Mouse (Mus musculus) limb, embryonic 11.5 days (tissue): ENCODE data around the gene Suds3. TPM values are rescaled to one million over a fixed set of nuclear protein-coding genes. Genes with fewer than 3 reads are reported as not detected.

Source experiments
- ATAC-seq: fragments of 200-750 bp; cut with Nextera tagmentation; 2 replicates; pipeline ENCODE4 v1.8.0; 2017; ENCODE audit warnings: low read depth; ENCODE audit not compliant: insufficient number of reproducible peaks, low FRiP score, low TSS enrichment
- DNase-seq: peaks from one replicate; pipeline ENCODE4 v3.0.0-alpha.2; 2015; ENCODE audit warnings: low spot score
- H3K27ac ChIP-seq: fragments of 300-500 bp; sonication (generic); replicated peaks from 2 replicates; pipeline ENCODE4 v1.5.1; 2014; ENCODE audit warnings: low read depth, mild to moderate bottlenecking, low read length
- H3K27me3 ChIP-seq: fragments of 300-500 bp; sonication (generic); 2 replicates; pipeline ENCODE4 v1.6.1; 2014; ENCODE audit warnings: mild to moderate bottlenecking, low read length, mixed read lengths; ENCODE audit not compliant: control insufficient read depth, insufficient read depth
- H3K36me3 ChIP-seq: fragments of 300-500 bp; sonication (generic); 2 replicates; pipeline ENCODE4 v1.6.1; 2014; ENCODE audit warnings: mild to moderate bottlenecking, low read length, moderate library complexity, mixed read lengths; ENCODE audit not compliant: control insufficient read depth, insufficient read depth
- H3K4me1 ChIP-seq: fragments of 300-500 bp; sonication (generic); 2 replicates; pipeline ENCODE4 v1.6.1; 2014; ENCODE audit warnings: low read length, mixed read lengths; ENCODE audit not compliant: control insufficient read depth, insufficient read depth
- H3K4me2 ChIP-seq: fragments of 300-500 bp; sonication (generic); 2 replicates; pipeline ENCODE4 v1.6.1; 2014; ENCODE audit warnings: low read depth, mild to moderate bottlenecking, moderate library complexity; ENCODE audit not compliant: severe bottlenecking
- H3K4me3 ChIP-seq: fragments of 300-500 bp; sonication (generic); 2 replicates; pipeline ENCODE4 v1.5.1; 2014; ENCODE audit warnings: low read depth, low read length
- H3K9ac ChIP-seq: fragments of 300-500 bp; sonication (generic); 2 replicates; pipeline ENCODE4 v1.6.1; 2014; ENCODE audit warnings: mild to moderate bottlenecking, low read length
- H3K9me3 ChIP-seq: fragments of 300-500 bp; sonication (generic); 2 replicates; pipeline ENCODE4 v1.6.1; 2016; ENCODE audit warnings: low read length; ENCODE audit not compliant: control insufficient read depth
- WGBS: fragments of 180-500 bp; shearing (Covaris S2); extraction: QIAGEN DNeasy Blood & Tissue Kit; methylation state at CpG from one replicate; pipeline ENCODE4 v1.1.7; 2014; 5-methylcytosine and 5-hydroxymethylcytosine counted together
- polyA plus RNA-seq: library from polyadenylated mRNA; unstranded; fragments of >200 nt; fragmentation: Nextera tagmentation; extraction: Ambion mirVana; gene quantifications from 2 replicates; pipeline ENCODE4 v1.2.1, GENCODE M21; 2014

Gene Suds3
- polyA plus RNA-seq, 1 experiment from 2014 or later = 54.0 TPM

DNA sequence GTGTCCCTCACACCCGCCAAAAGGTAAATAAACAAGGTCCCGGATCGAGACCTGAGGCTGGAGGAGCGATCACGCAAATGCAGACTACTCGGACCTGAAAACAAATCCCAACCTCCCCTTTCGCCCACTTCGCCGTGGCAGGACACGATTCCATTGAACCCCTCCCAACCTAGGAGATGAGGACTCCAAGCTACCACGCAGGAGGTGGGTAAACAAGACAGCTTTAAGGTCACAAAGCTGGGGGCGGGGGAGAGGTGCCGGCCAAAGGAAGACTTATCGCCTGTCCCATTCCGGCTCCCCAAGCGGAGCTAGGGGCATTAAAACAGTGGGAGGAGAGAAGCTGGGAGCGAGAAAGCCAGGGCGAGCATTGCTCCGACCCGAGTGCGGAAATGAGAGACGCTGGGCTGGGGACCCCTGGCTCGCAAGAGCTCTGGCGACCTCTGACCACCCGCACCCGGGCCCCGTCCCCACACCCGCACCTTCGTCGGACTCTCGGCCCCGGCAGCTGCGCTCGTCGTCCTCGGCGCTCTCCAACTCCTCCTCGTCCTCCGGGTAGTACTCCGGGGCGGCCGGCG, 633 bp downstream of the Suds3 start:
- H3K4me3 ChIP-seq = peak overlapping the region; percentile 90
- H3K27me3 ChIP-seq = no peaks in the 10 kb centered on the region
- DNase-seq (peak; percentile 59), ATAC-seq (no peak)
- H3K36me3 ChIP-seq = no peaks in the 10 kb centered on the region
- peaks cover 2% of the 10 kb centered on the region; the same call in 1 of the 2 replicates for H3K4me1 ChIP-seq
- peak overlapping the region; percentile 47; the same call in 1 of the 2 replicates for H3K27ac ChIP-seq
- H3K4me2 ChIP-seq = peak overlapping the region; percentile 86
- WGBS = 0% methylated on average over 37 of the region's 43 CpGs
- H3K9me3 ChIP-seq = no peaks in the 10 kb centered on the region
- peak overlapping the region; percentile 78 for H3K9ac ChIP-seq

DNA sequence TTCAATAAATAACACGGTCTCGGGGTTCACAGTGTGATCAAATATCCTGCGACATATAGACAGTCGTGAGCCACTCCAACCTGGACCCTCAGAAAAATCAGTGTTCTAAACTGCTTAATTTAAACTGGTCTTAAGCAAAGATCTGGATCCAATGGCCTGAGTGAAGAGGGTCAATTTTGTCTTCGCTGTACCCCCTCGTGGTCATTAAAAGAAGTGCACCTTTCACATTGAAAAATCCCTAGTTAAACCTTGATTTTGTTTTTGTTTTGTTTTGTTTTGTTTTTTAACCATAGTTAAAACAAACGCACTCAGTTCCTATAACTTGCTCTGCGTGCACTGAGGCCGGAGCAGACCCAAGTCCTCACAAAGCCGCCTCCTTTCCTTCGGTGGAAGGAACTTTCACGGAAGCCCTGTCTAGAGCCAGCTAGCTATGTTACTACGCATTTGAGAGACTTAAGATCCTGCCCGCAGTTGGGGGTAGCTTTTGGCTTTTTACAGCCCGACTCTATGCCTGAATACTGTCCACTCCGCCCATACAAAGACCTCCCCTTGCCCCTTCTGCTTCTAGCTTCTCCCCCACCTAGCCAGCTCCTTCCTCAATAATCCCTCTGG, 1.2 kb downstream of the Suds3 start:
- Histone ChIP-seq H3K9me3 (no peaks in the 10 kb centered on the region), H3K27ac (no peak overlapping the region), H3K9ac (peak overlapping the region; percentile 78), H3K36me3 (no peaks in the 10 kb centered on the region), H3K4me2 (peak overlapping the region; percentile 86), H3K4me1 (peaks cover 2% of the 10 kb centered on the region; the same call in 1 of the 2 replicates), H3K4me3 (peak overlapping the region; percentile 90), H3K27me3 (no peaks in the 10 kb centered on the region)
- DNase-seq = no peak
- ATAC-seq = no peak
- 5% methylated on average over 16 of the region's 16 CpGs for WGBS

DNA sequence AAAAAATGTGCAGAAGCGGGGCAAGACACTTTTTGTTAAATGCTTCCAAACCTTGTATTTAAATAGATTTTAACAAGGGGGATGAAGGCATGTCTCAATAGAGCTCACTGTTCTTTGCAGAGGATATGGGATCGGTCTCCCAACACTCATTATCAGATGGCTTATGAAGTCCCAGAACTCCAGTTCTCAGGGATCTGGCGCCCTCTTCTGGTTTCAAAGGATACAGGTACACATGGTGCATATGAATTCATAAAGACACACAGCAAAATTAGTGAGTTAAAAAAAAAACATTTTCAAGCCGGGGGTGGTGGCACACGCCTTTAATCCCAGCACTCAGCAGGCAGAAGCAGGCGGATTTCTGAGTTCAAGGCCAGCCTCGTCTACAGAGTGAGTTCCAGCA, 2.6 kb downstream of the Suds3 start:
- DNase-seq (no peak), ATAC-seq (no peak)
- Histone ChIP-seq H3K4me3 (no peak overlapping the region), H3K27ac (no peak overlapping the region), H3K9me3 (no peaks in the 10 kb centered on the region), H3K4me1 (peaks cover 2% of the 10 kb centered on the region; the same call in 1 of the 2 replicates), H3K27me3 (no peaks in the 10 kb centered on the region), H3K36me3 (0 out of 2 replicates have a peak, but pooled peaks cover 2% of the 10 kb centered on the region), H3K9ac (no peak overlapping the region), H3K4me2 (no peak overlapping the region)
- 93% methylated on average over 7 of the region's 7 CpGs for WGBS

DNA sequence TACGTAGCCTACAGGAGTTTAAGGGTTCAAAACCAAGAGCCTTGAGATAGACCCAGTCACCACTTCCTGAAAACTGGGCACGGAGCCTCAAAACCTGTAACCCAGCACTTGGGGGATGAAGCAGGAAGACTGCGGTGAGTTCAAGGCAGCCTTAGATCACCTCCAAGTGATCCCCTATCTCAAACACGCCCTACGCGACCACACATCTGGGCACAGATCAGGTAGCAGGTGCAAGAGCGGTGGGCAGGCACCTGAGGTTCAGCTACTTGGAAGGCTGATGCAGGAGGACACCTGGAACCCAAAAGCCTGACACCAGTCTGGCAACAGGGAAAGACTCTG, 4.2 kb downstream of the Suds3 start:
- 94% methylated on average over 7 of the region's 7 CpGs for WGBS
- H3K27ac ChIP-seq = no peak overlapping the region
- no peaks in the 10 kb centered on the region for H3K9me3 ChIP-seq
- peaks cover 2% of the 10 kb centered on the region; the same call in 1 of the 2 replicates for H3K36me3 ChIP-seq
- no peak overlapping the region for H3K4me3 ChIP-seq
- DNase-seq = no peak
- H3K27me3 ChIP-seq = no peaks in the 10 kb centered on the region
- H3K9ac ChIP-seq = no peak overlapping the region
- H3K4me2 ChIP-seq = no peak overlapping the region
- no peak for ATAC-seq
- H3K4me1 ChIP-seq = peaks cover 2% of the 10 kb centered on the region; the same call in 1 of the 2 replicates

DNA sequence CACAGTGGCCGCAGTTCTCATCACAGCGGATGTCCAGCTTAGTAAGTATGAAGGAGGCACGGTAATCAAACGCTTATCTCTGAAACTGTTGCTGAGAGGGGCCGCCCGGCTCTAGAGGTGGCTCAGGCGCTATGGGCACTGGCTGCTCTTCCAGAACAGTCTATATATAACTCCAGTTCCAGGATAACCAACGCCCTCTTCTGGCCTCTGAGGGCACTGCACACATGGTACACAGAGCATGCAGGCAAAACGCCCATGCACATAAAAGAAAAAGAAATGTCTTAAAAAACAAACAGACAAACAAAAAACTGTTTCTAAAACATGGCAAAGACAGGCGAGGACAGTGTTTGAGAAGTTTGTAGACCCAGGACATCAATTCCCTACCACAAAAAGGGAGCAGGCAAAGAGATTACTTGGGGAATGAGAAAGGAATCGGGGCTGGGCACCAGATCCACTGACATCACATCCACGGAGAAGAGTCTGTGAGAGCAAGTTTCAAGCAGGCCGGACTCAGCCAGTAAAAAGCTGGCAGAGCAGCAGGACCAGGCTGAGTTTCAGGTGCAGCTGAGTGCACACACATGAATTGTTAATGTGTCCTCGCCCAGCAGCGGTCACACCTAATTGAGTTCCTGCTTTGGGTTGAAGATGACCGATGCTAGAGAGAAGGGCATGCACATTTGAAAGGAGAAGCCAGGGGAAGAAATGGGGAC, 4.7 kb downstream of the Suds3 start:
- no peaks in the 10 kb centered on the region for H3K27me3 ChIP-seq
- ATAC-seq (no peak), DNase-seq (no peak)
- 93% methylated on average over 16 of the region's 16 CpGs for WGBS
- H3K4me2 ChIP-seq = no peak overlapping the region
- H3K9me3 ChIP-seq = no peaks in the 10 kb centered on the region
- no peak overlapping the region for H3K4me3 ChIP-seq
- peaks cover 2% of the 10 kb centered on the region; the same call in 1 of the 2 replicates for H3K36me3 ChIP-seq
- peaks cover under 1% of the 10 kb centered on the region; the same call in 1 of the 2 replicates for H3K4me1 ChIP-seq
- H3K27ac ChIP-seq = no peak overlapping the region
- H3K9ac ChIP-seq = no peak overlapping the region

DNA sequence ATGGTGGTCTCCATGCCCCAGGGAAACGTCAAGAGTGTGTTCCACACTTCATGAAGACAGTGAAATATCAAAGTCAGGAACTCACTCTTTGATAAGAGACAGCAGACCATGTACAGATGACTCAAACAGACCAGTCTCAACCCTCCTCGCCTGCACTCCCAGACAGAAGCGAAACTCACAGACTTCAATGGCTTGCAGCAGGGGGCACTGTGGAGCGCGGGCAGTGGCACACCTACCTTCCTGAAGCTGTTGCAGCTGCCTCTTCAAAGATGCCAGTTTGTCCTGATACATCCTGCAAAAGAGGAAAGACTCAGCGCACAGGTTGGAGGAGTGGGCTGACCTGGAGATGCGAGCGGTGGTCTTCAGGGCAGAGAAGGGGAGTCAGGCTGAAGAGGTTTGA, 6.4 kb downstream of the Suds3 start:
- Histone ChIP-seq H3K4me1 (no peaks in the 10 kb centered on the region), H3K36me3 (peaks cover 8% of the 10 kb centered on the region), H3K27me3 (no peaks in the 10 kb centered on the region), H3K9ac (no peak overlapping the region), H3K9me3 (no peaks in the 10 kb centered on the region), H3K4me2 (no peak overlapping the region), H3K4me3 (no peak overlapping the region), H3K27ac (no peak overlapping the region)
- DNase-seq = no peak
- 90% methylated on average over 8 of the region's 8 CpGs for WGBS
- ATAC-seq = no peak

DNA sequence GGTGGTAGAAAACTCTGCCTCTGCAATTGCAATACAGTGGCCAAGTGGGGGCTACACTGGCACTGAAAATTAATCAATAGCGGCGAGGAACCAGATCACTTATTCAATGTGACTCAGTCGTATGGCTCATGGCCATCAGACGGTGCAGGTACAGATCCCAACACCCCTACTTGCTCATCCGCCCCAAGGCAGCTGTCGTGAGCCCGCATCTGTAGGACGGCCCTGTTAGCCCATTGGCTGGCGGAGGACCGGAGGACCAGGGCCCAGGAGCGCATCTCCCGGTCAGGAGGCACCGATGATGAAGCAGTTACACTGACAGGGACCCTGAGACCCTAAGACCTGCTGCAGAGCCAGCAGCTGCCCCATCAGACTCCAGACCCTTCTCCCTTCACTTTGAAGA, 7.2 kb downstream of the Suds3 start:
- H3K4me2 ChIP-seq = no peak overlapping the region
- 97% methylated on average over 13 of the region's 13 CpGs for WGBS
- no peaks in the 10 kb centered on the region for H3K27me3 ChIP-seq
- peaks cover 13% of the 10 kb centered on the region for H3K36me3 ChIP-seq
- no peaks in the 10 kb centered on the region for H3K4me1 ChIP-seq
- no peak overlapping the region for H3K9ac ChIP-seq
- DNase-seq (no peak), ATAC-seq (no peak)
- H3K4me3 ChIP-seq = no peak overlapping the region
- H3K9me3 ChIP-seq = no peaks in the 10 kb centered on the region
- no peak overlapping the region for H3K27ac ChIP-seq

DNA sequence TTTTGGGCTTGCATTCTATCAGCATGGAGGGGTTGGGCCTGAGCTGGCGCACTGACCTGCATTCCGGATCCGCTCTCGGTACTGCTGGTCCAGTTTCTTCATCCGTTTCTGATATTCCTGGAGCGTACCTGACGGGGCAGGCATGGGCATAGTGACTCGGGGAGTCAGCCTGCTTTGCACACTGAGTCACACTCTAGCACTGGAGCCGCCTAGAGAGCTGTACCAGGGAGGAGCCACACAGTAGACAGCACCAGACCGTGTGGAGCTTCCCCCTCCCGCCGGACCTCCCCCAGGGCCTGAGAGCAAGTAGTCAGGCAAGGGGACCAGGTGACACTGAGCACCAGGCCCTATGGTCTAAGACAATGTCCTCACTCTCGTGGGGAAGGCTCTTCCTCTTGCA, 7.6 kb downstream of the Suds3 start:
- H3K9ac ChIP-seq = no peak overlapping the region
- WGBS = 92% methylated on average over 13 of the region's 13 CpGs
- no peak overlapping the region for H3K4me2 ChIP-seq
- DNase-seq (no peak), ATAC-seq (no peak)
- H3K27ac ChIP-seq = no peak overlapping the region
- no peaks in the 10 kb centered on the region for H3K9me3 ChIP-seq
- H3K36me3 ChIP-seq = peaks cover 13% of the 10 kb centered on the region
- no peaks in the 10 kb centered on the region for H3K27me3 ChIP-seq
- no peaks in the 10 kb centered on the region for H3K4me1 ChIP-seq
- no peak overlapping the region for H3K4me3 ChIP-seq
